In the genomic region with DNA sequence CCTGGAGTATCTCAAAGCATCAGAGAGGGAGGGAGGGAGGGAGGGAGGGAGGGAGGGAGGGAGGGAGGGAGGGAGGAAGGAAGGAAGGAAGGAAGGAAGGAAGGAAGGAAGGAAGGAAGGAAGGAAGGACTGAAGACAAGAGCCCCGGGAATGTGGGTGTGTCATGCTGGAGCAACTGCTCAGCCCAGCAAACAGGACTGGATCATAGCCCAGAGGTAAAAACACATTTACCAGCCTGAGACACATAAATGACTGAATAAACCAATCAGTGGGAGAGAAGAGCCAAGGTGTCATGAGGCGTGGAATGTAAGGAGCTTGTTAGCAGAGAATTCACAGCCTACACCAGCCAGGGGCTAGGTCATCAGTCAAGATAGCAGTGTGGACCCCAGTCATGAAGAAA, we compare ENCODE assay signal across 22 mouse cellular contexts.
"Had no signal": no experiment of that assay in that cellular context is flagged by ENCODE, and none has a peak within 500 bp of the region (broad histone marks: within the 10 kb centered on the region; RNA-seq: fewer than 3 reads in every experiment).

No protein-coding gene starts in this region.

- DNase-seq: kidney, postnatal 14 days; layer of hippocampus, adult 9-11 months; liver; lung, adult 18-20 months; lung, postnatal 10 days; lung, postnatal 36 days; retina, postnatal 1 day; right cerebral cortex, postnatal 25 days; spleen, adult 18-20 months; thymus, postnatal 25 days had no signal

- H3K27ac ChIP-seq: limb, embryonic 10.5 days; limb, embryonic 13.5 days; liver, embryonic 12.5 days; liver, embryonic 15.5 days; lung, embryonic 15.5 days; midbrain, embryonic 13.5 days; neural tube, embryonic 13.5 days; stomach, embryonic 15.5 days had no signal

- H3K4me3 ChIP-seq: layer of hippocampus, adult 2 months; limb, embryonic 10.5 days; limb, embryonic 13.5 days; liver, embryonic 12.5 days; liver, embryonic 15.5 days; lung, embryonic 15.5 days; megakaryocyte, embryonic 14.5 days; midbrain, embryonic 10.5 days; midbrain, embryonic 13.5 days; myocyte; neural tube, embryonic 13.5 days; stomach, embryonic 15.5 days had no signal
